Mouse (Mus musculus) liver, embryonic 14.5 days (tissue): ENCODE results near the gene Calml3. TPM values are rescaled to one million over a fixed set of nuclear protein-coding genes. Genes with fewer than 3 reads are reported as not detected.

Experiments used
- ATAC-seq: fragments of 200-750 bp; cut with Nextera tagmentation; 2 replicates; pipeline ENCODE4 v1.8.0; 2017; ENCODE audit warnings: moderate number of reproducible peaks, mild to moderate bottlenecking, moderate library complexity; ENCODE audit not compliant: insufficient read depth
- DNase-seq, 3 experiments: peaks; one replicate each; pipeline ENCODE4 v3.0.0-alpha.2; 2012 to 2013; ENCODE audit warnings: low read depth in 3 of 3, low spot score in 3 of 3
- H3K27ac ChIP-seq: fragments of 300-500 bp; sonication (generic); 2 replicates; pipeline ENCODE4 v1.5.1; 2014; ENCODE audit warnings: moderate library complexity, mild to moderate bottlenecking, control low read depth, inconsistent platforms
- H3K27me3 ChIP-seq: fragments of 300-500 bp; sonication (generic); 2 replicates; pipeline ENCODE4 v1.6.1; 2014; ENCODE audit warnings: mild to moderate bottlenecking, low read length, moderate library complexity; ENCODE audit not compliant: control insufficient read depth, insufficient read depth
- H3K36me3 ChIP-seq: fragments of 300-500 bp; sonication (generic); replicated peaks from 2 replicates; pipeline ENCODE4 v1.6.1; 2014; ENCODE audit warnings: low read depth; ENCODE audit not compliant: control insufficient read depth, insufficient read depth
- H3K4me1 ChIP-seq, 2 experiments: fragments of 200-500 bp in 1 of 2; fragments of 300-500 bp in 1 of 2; sonication (generic) in 1 of 2; replicated peaks; 2 replicates each; pipeline ENCODE4 v1.6.1; 2012 to 2014; ENCODE audit warnings: antibody characterized with exemption in 1 of 2, inconsistent platforms in 1 of 2, low read length in 1 of 2; ENCODE audit not compliant: control insufficient read depth in 2 of 2, insufficient read depth in 2 of 2
- H3K4me2 ChIP-seq: fragments of 300-500 bp; sonication (generic); 2 replicates; pipeline ENCODE4 v1.6.1; 2014; ENCODE audit warnings: low read depth, mild to moderate bottlenecking, control low read depth, moderate library complexity
- H3K4me3 ChIP-seq, 2 experiments: fragments of 200-500 bp in 1 of 2; fragments of 300-500 bp in 1 of 2; sonication (generic) in 1 of 2; 2 replicates each; pipeline ENCODE4 v1.5.1; 2012 to 2014; ENCODE audit warnings: low read depth in 2 of 2, low read length in 2 of 2, mild to moderate bottlenecking in 2 of 2, control low read depth in 1 of 2, inconsistent platforms in 1 of 2, moderate library complexity in 1 of 2; ENCODE audit not compliant: insufficient read depth in 1 of 2
- H3K9ac ChIP-seq: fragments of 300-500 bp; sonication (generic); replicated peaks from 2 replicates; pipeline ENCODE4 v1.6.1; 2014; ENCODE audit warnings: mild to moderate bottlenecking, control low read depth, moderate library complexity
- H3K9me3 ChIP-seq: fragments of 300-500 bp; sonication (generic); 2 replicates; pipeline ENCODE4 v1.6.1; 2016; ENCODE audit warnings: low read length, mixed read lengths; ENCODE audit not compliant: control insufficient read depth
- CTCF ChIP-seq: IDR thresholded peaks from 2 replicates; pipeline ENCODE4 v1.5.1; 2016; ENCODE audit warnings: antibody characterized with exemption, low read depth, control low read depth
- EP300 ChIP-seq: IDR thresholded peaks from 2 replicates; pipeline ENCODE4 v1.6.1; 2016; ENCODE audit warnings: antibody characterized with exemption, low read depth
- WGBS: fragments of 180-500 bp; shearing (Covaris S2); extraction: QIAGEN DNeasy Blood & Tissue Kit; methylation state at CpG from one replicate; pipeline ENCODE4 v1.1.7; 2014; ENCODE audit not compliant: insufficient replicate concordance; 5-methylcytosine and 5-hydroxymethylcytosine counted together
- polyA plus RNA-seq, 2 experiments: library from polyadenylated mRNA; depleted of rRNA in 1 of 2; stranded (reverse) in 1 of 2; unstranded in 1 of 2; fragments of >200 nt; fragmentation: Nextera tagmentation in 1 of 2; extraction: Ambion mirVana in 1 of 2; gene quantifications; 2 replicates each; pipeline versions ENCODE4 v1.2.1 to v1.2.3; 2012 to 2014

Calml3 gene
- polyA plus RNA-seq, 2 experiments: not detected

DNA sequence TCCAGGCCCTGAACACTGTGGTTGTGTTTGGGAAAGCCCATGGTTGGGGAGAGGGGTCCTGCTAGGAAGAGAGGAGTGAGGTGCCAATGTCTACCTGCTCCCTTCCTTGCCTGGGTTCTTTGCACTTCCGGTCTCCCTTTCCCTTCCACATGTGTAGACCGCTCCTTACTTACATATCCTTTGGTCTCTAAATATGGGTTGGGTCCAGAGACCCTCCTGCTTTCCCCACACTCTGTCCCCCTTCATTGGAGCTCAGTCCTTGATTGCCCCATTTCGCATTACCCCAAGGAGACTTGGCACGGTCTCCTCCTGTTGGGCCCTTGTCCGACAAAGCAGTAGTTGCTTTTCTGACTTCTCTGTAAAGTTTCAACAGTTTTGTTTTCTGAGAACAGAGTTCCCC is 32.9 kb downstream of the Calml3 start:
- Histone ChIP-seq H3K4me2 (no peak overlapping the region), H3K9ac (no peak overlapping the region), H3K27ac (no peak overlapping the region), H3K4me1 (peaks cover 0 to 6% of the 10 kb centered on the region in 2 experiments; a peak in 2 of 4 replicates), H3K9me3 (no peaks in the 10 kb centered on the region), H3K36me3 (no peaks in the 10 kb centered on the region), H3K27me3 (no peaks in the 10 kb centered on the region), H3K4me3 (no peak overlapping the region)
- WGBS: 70% methylated on average over 5 of the region's 5 CpGs
- no peak for ATAC-seq
- no peak for DNase-seq
- TF ChIP-seq CTCF: no peak

DNA sequence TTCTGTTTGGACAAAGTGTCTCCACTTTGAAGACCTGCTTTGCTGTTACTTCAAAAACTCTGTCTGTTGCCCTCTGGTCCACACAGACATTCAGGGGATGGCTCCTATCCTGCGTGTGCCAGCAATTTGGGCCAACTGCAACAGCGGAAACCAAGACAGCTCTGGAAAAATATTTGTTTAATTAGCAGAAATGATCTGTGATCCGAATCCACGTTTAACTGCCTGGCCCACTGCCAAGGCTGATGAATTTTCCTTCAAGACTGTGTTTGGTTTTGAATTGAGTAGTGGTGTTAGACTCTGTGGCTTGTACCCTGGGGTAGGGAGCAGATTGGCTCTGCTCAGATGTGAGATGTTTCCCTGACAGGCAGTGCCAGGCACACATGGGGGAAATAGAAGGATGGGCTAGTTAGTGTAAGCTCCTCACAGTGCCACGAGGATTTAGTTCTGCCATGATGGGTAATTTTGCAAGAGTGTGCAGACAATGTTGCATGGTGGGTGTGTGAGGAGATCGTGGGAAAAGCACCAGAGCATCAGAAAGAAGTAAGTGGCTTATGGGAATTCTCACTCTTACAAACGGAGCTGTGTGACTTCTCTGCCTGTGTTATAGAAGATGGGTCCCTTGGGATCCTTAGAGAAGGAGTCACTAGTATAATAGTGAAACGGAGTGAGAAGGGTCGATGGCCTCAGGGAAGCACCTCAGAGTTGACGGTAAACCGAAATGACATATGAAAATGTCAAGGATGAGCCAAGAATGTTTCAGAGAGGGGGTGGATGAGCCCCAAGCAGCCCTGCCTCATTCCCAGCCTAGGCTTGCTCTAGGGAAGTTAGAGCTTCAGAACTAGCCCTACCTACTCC is 33.7 kb downstream of the Calml3 start:
- H3K4me1 ChIP-seq: peaks cover 0 to 6% of the 10 kb centered on the region in 2 experiments; a peak in 2 of 4 replicates
- no peak for TF ChIP-seq EP300
- TF ChIP-seq CTCF: no peak
- no peak overlapping the region for H3K4me3 ChIP-seq
- H3K27ac ChIP-seq: no peak overlapping the region
- H3K27me3 ChIP-seq: no peaks in the 10 kb centered on the region
- no peaks in the 10 kb centered on the region for H3K36me3 ChIP-seq
- DNase-seq: no peak
- no peaks in the 10 kb centered on the region for H3K9me3 ChIP-seq
- H3K9ac ChIP-seq: no peak overlapping the region
- no peak for ATAC-seq
- H3K4me2 ChIP-seq: no peak overlapping the region
- 64% methylated on average over 11 of the region's 11 CpGs for WGBS

DNA sequence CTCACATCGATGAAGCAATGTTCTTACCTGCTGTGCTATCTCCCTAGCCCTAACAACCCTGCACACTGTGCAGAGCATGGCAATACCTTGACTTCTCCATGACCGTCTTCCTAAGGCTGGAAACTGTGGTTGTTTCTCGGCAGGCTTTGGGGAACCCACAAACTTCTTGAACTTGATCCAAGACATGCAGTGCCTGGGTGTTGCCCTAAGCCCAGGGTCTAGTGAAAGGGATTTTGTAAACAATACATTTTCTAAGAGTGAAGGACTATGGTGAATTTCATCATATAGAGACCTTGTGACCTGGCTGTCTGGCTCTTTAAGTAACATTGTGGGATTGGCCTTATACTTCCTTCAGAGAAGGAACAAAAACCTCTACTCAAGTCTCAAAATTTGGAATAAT is 34.6 kb downstream of the Calml3 start:
- DNase-seq: no peak
- Histone ChIP-seq H3K9ac (no peak overlapping the region), H3K4me2 (no peak overlapping the region), H3K4me1 (peaks cover 0 to 6% of the 10 kb centered on the region in 2 experiments; a peak in 2 of 4 replicates), H3K4me3 (no peak overlapping the region), H3K27ac (no peak overlapping the region), H3K27me3 (no peaks in the 10 kb centered on the region), H3K36me3 (no peaks in the 10 kb centered on the region), H3K9me3 (no peaks in the 10 kb centered on the region)
- 52% methylated on average over 3 of the region's 3 CpGs for WGBS
- TF ChIP-seq CTCF (no peak), EP300 (no peak)
- no peak for ATAC-seq

DNA sequence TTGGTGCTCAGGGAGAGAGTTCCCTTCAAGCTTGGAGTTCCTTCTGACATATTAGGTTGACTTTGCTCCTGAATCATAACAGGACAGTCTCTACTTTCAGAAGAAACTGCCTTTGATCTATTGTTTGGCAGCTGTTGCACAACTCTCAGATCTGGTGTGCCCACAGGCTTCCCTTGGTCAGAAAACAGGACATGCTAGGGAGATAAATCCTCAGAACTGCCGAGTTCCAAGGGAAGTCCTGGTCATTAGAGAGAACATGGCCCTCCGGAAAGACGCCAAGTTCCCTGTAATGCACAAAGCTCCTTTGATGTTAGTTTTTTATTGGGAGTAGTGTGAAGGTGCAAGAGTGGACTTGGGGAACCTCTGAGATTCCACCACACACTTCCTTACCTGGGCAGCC is 35.5 kb downstream of the Calml3 start:
- TF ChIP-seq EP300 (no peak), CTCF (no peak)
- H3K4me1 ChIP-seq: peaks cover 0 to 6% of the 10 kb centered on the region in 2 experiments; a peak in 2 of 4 replicates
- no peaks in the 10 kb centered on the region for H3K9me3 ChIP-seq
- no peak overlapping the region for H3K27ac ChIP-seq
- H3K4me2 ChIP-seq: no peak overlapping the region
- H3K9ac ChIP-seq: no peak overlapping the region
- DNase-seq (no peak), ATAC-seq (no peak)
- H3K36me3 ChIP-seq: no peaks in the 10 kb centered on the region
- WGBS: 15% methylated on average over 3 of the region's 3 CpGs
- H3K27me3 ChIP-seq: no peaks in the 10 kb centered on the region
- H3K4me3 ChIP-seq: no peak overlapping the region

DNA sequence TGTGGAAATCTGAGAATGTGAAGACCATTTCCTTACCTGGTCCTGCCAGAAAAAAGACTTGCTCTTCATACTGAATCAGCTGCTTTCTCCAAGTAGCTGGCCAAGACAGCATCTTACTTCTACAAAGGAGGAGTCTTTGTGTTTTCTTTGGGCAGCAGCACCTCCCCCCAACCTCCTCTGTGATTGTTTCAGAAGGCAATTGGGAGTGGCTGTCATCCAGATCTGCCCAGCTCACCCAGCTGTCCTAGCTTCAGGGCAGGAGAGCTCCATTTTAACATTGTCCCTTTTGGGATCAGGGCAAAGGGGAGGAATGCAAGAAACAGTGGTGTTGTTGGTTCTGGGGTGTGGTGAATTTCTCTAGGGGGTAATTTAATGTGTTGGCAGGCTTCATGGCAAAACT is 37.0 kb downstream of the Calml3 start:
- ATAC-seq: no peak
- no peaks in the 10 kb centered on the region for H3K9me3 ChIP-seq
- TF ChIP-seq CTCF (no peak), EP300 (no peak)
- no peak overlapping the region for H3K4me2 ChIP-seq
- no peaks in the 10 kb centered on the region for H3K27me3 ChIP-seq
- no peak for DNase-seq
- no peak overlapping the region for H3K9ac ChIP-seq
- no peak overlapping the region for H3K27ac ChIP-seq
- H3K36me3 ChIP-seq: no peaks in the 10 kb centered on the region
- no peak overlapping the region for H3K4me3 ChIP-seq
- H3K4me1 ChIP-seq: peaks cover 0 to 6% of the 10 kb centered on the region in 2 experiments; a peak in 2 of 4 replicates
